Mouse (Mus musculus): ENCODE measurements around the gene Mthfsl.
"Not testable (repeated sequence)": the region's sequence is repeated elsewhere in the genome, so short reads cannot be mapped to it uniquely, and the experiment has no call there.

- TF ChIP-seq CTCF (IDR thresholded peaks at IDR 0.05; ENCODE audit: low read depth, low read length); POLR2A (IDR thresholded peaks at IDR 0.05; ENCODE audit: borderline replicate concordance, low read depth, low read length): not testable (repeated sequence)
These were observed 1.5 kb downstream of the Mthfsl start for GRCm38 (mm10) chr9:88718593-88718992.

Data from bone marrow macrophage, adult 2 months (primary cell).